In genomic region chr17:15517776-15518175, GRCm38 (mm10) we compare ENCODE assay signal across 20 mouse cellular contexts. TPM values are rescaled to one million over a fixed set of nuclear protein-coding genes. Genes with fewer than 3 reads are reported as not detected.
A peak's percentile ranks its signal among the peaks of the same experiment; 100 is the strongest.
DNase-seq lines count a peak whose midpoint lies in the region; ATAC-seq and TF ChIP-seq lines count a peak whose summit lies in the region.
"Had no signal": no experiment of that assay in that cellular context is flagged by ENCODE, and none has a peak within 500 bp of the region (broad histone marks: within the 10 kb centered on the region; RNA-seq: fewer than 3 reads in every experiment).

No protein-coding gene starts in this region.

- H3K4me1 ChIP-seq in hindbrain, postnatal 0 days (ENCODE audit: insufficient read depth, low read length) = no peaks in the 10 kb centered on the region
- no peaks in the 10 kb centered on the region for H3K4me1 ChIP-seq in hindbrain, embryonic 13.5 days (replicated peaks)
- H3K4me1 ChIP-seq in midbrain, postnatal 0 days (ENCODE audit: insufficient read depth, low read length) = no peaks in the 10 kb centered on the region
- H3K4me1 ChIP-seq in midbrain, embryonic 13.5 days (replicated peaks) = no peaks in the 10 kb centered on the region
- no peaks in the 10 kb centered on the region for H3K4me1 ChIP-seq in liver, embryonic 16.5 days (ENCODE audit: control insufficient read depth, low read depth, low read length)
- H3K4me1 ChIP-seq: embryonic facial prominence, embryonic 12.5 days; forebrain, embryonic 15.5 days; heart, embryonic 13.5 days; midbrain, embryonic 12.5 days; neural tube, embryonic 15.5 days; stomach, embryonic 15.5 days had no signal

- peaks cover 62% of the 10 kb centered on the region for H3K36me3 ChIP-seq in hindbrain, postnatal 0 days (ENCODE audit: insufficient read depth, low read length)
- peaks cover 93% of the 10 kb centered on the region for H3K36me3 ChIP-seq in hindbrain, embryonic 13.5 days
- H3K36me3 ChIP-seq in midbrain, postnatal 0 days (ENCODE audit: insufficient read depth, low read length) = peaks cover 70% of the 10 kb centered on the region
- H3K36me3 ChIP-seq in midbrain, embryonic 13.5 days = peaks cover 88% of the 10 kb centered on the region
- peaks cover 42% of the 10 kb centered on the region for H3K36me3 ChIP-seq in liver, embryonic 16.5 days (ENCODE audit: control insufficient read depth, insufficient read depth)

- WGBS in hindbrain, postnatal 0 days = 76% methylated on average over 5 of the region's 5 CpGs
- 79% methylated on average over 5 of the region's 5 CpGs for WGBS in hindbrain, embryonic 13.5 days
- WGBS in midbrain, postnatal 0 days = 72% methylated on average over 5 of the region's 5 CpGs
- 77% methylated on average over 5 of the region's 5 CpGs for WGBS in midbrain, embryonic 13.5 days
- WGBS in liver, embryonic 16.5 days (ENCODE audit: insufficient replicate concordance) = 44% methylated on average over 5 of the region's 5 CpGs

- no peak overlapping the region for H3K27ac ChIP-seq in hindbrain, postnatal 0 days
- no peak overlapping the region for H3K27ac ChIP-seq in hindbrain, embryonic 13.5 days
- no peak overlapping the region for H3K27ac ChIP-seq in midbrain, postnatal 0 days (ENCODE audit: low read depth, low read length)
- H3K27ac ChIP-seq in midbrain, embryonic 13.5 days = no peak overlapping the region
- H3K27ac ChIP-seq in liver, embryonic 16.5 days (ENCODE audit: low read length) = no peak overlapping the region
- H3K27ac ChIP-seq: embryonic facial prominence, embryonic 12.5 days; forebrain, embryonic 15.5 days; heart, embryonic 13.5 days; midbrain, embryonic 12.5 days; neural tube, embryonic 15.5 days; stomach, embryonic 15.5 days had no signal

- H3K4me3 ChIP-seq in hindbrain, postnatal 0 days (ENCODE audit: low read length) = no peak overlapping the region
- no peak overlapping the region for H3K4me3 ChIP-seq in hindbrain, embryonic 13.5 days
- H3K4me3 ChIP-seq in midbrain, postnatal 0 days (ENCODE audit: low read depth, low read length) = no peak overlapping the region
- H3K4me3 ChIP-seq in midbrain, embryonic 13.5 days (replicated peaks) = no peak overlapping the region
- H3K4me3 ChIP-seq in liver, embryonic 16.5 days (ENCODE audit: low read depth, low read length) = no peak overlapping the region
- H3K4me3 ChIP-seq: embryonic facial prominence, embryonic 12.5 days; erythroblast, embryonic 14.5 days; forebrain, embryonic 15.5 days; heart, embryonic 13.5 days; midbrain, embryonic 12.5 days; neural tube, embryonic 15.5 days; stomach, embryonic 15.5 days had no signal

- H3K9ac ChIP-seq in hindbrain, postnatal 0 days (replicated peaks; ENCODE audit: low read length) = no peak overlapping the region
- no peak overlapping the region for H3K9ac ChIP-seq in hindbrain, embryonic 13.5 days
- H3K9ac ChIP-seq in midbrain, postnatal 0 days (replicated peaks; ENCODE audit: low read length, poor library complexity, severe bottlenecking) = no peak overlapping the region
- H3K9ac ChIP-seq in midbrain, embryonic 13.5 days (replicated peaks) = no peak overlapping the region
- H3K9ac ChIP-seq in liver, embryonic 16.5 days (ENCODE audit: low read depth, low read length) = no peak overlapping the region
- H3K9ac ChIP-seq: embryonic facial prominence, embryonic 12.5 days; forebrain, embryonic 15.5 days; heart, embryonic 13.5 days; midbrain, embryonic 12.5 days; neural tube, embryonic 15.5 days; stomach, embryonic 15.5 days had no signal

- no peak for DNase-seq in hindbrain, postnatal 0 days (ENCODE audit: low spot score)
- no peak for DNase-seq in midbrain, postnatal 0 days (ENCODE audit: low spot score)
- no peak for DNase-seq in thymus, adult 18-20 months
- no peak for DNase-seq in ovary, adult 18-20 months (ENCODE audit: low spot score)
- DNase-seq: adrenal gland, adult 8-10 months; cerebellum, adult 8-10 months; kidney, postnatal 4 days; lung, adult 18-20 months; lung, postnatal 36 days; right cerebral cortex, postnatal 25 days had no signal

- no peaks in the 10 kb centered on the region for H3K9me3 ChIP-seq in hindbrain, postnatal 0 days (ENCODE audit: low read length)
- no peaks in the 10 kb centered on the region for H3K9me3 ChIP-seq in hindbrain, embryonic 13.5 days
- H3K9me3 ChIP-seq in midbrain, postnatal 0 days (ENCODE audit: low read length) = no peaks in the 10 kb centered on the region
- no peaks in the 10 kb centered on the region for H3K9me3 ChIP-seq in midbrain, embryonic 13.5 days
- H3K9me3 ChIP-seq in liver, embryonic 16.5 days (replicated peaks; ENCODE audit: control insufficient read depth, low read length) = no peaks in the 10 kb centered on the region
- H3K9me3 ChIP-seq: embryonic facial prominence, embryonic 12.5 days; forebrain, embryonic 15.5 days; heart, embryonic 13.5 days; midbrain, embryonic 12.5 days; neural tube, embryonic 15.5 days; stomach, embryonic 15.5 days had no signal

- 0 out of 2 replicates have a peak, but pooled peaks have one; percentile 43 for ATAC-seq in hindbrain, postnatal 0 days
- no peak for ATAC-seq in hindbrain, embryonic 13.5 days (ENCODE audit: low FRiP score)
- ATAC-seq in midbrain, postnatal 0 days (ENCODE audit: low FRiP score) = peak; percentile 23; the same call in 1 of the 2 replicates
- ATAC-seq in midbrain, embryonic 13.5 days = no peak
- ATAC-seq in liver, embryonic 16.5 days (ENCODE audit: low read depth) = 0 out of 2 replicates have a peak, but pooled peaks have one; percentile 11
- ATAC-seq: forebrain, embryonic 15.5 days had no signal

- no peaks in the 10 kb centered on the region for H3K27me3 ChIP-seq in hindbrain, postnatal 0 days (ENCODE audit: insufficient read depth, low read length)
- no peaks in the 10 kb centered on the region for H3K27me3 ChIP-seq in hindbrain, embryonic 13.5 days
- no peaks in the 10 kb centered on the region for H3K27me3 ChIP-seq in midbrain, postnatal 0 days (ENCODE audit: insufficient read depth, low read length)
- no peaks in the 10 kb centered on the region for H3K27me3 ChIP-seq in midbrain, embryonic 13.5 days
- no peaks in the 10 kb centered on the region for H3K27me3 ChIP-seq in liver, embryonic 16.5 days (ENCODE audit: control insufficient read depth, insufficient read depth, low read depth, low read length)
- H3K27me3 ChIP-seq: embryonic facial prominence, embryonic 12.5 days; forebrain, embryonic 15.5 days; heart, embryonic 13.5 days; midbrain, embryonic 12.5 days; neural tube, embryonic 15.5 days; stomach, embryonic 15.5 days had no signal

- H3K4me2 ChIP-seq in hindbrain, postnatal 0 days (ENCODE audit: low read depth, low read length) = no peak overlapping the region
- H3K4me2 ChIP-seq in hindbrain, embryonic 13.5 days = no peak overlapping the region
- H3K4me2 ChIP-seq in midbrain, postnatal 0 days (ENCODE audit: low read depth, low read length, poor library complexity, severe bottlenecking) = no peak overlapping the region
- H3K4me2 ChIP-seq in midbrain, embryonic 13.5 days (replicated peaks) = no peak overlapping the region
- H3K4me2 ChIP-seq in liver, embryonic 16.5 days (ENCODE audit: low read depth, low read length) = no peak overlapping the region
- H3K4me2 ChIP-seq: embryonic facial prominence, embryonic 12.5 days; forebrain, embryonic 15.5 days; heart, embryonic 13.5 days; midbrain, embryonic 12.5 days; neural tube, embryonic 15.5 days; stomach, embryonic 15.5 days had no signal

- TF ChIP-seq CTCF in hindbrain, postnatal 0 days (IDR thresholded peaks at IDR 0.05; ENCODE audit: low read depth) = 0 out of 2 replicates have a peak, but pooled peaks have one; percentile 8
- TF ChIP-seq CTCF in midbrain, postnatal 0 days (IDR thresholded peaks at IDR 0.05) = peak; percentile 23; the same call in 1 of the 2 replicates

RNA-seq across cellular contexts. Expression of gene Pdcd2, which starts 9.3 kb away (rescaled TPM):
- 51.5 and 68.4 TPM in 2 replicates for total RNA-seq in hindbrain, postnatal 0 days (2014; rRNA removed)
- polyA plus RNA-seq in hindbrain, postnatal 0 days (2015; fragmentation: Nextera tagmentation; extraction: Ambion mirVana) = 48.7 and 49.2 TPM in 2 replicates
- 70.9 and 76.3 TPM in 2 replicates for polyA plus RNA-seq in hindbrain, embryonic 13.5 days (2015; fragmentation: Nextera tagmentation; extraction: Ambion mirVana)
- 48.9 and 53.6 TPM in 2 replicates for total RNA-seq in midbrain, postnatal 0 days (2014; rRNA removed)
- 48.1 and 49.9 TPM in 2 replicates for polyA plus RNA-seq in midbrain, postnatal 0 days (2015; fragmentation: Nextera tagmentation; extraction: Ambion mirVana)
- 67.4 and 72.2 TPM in 2 replicates for polyA plus RNA-seq in midbrain, embryonic 13.5 days (2015; fragmentation: Nextera tagmentation; extraction: Ambion mirVana)
- 16.3 and 22.7 TPM in 2 replicates for polyA plus RNA-seq in liver, embryonic 16.5 days (2015; fragmentation: Nextera tagmentation; extraction: Ambion mirVana)

RNA-seq across cellular contexts. Expression of gene Tbp, which starts 18.1 kb away (rescaled TPM):
- 56.3 and 57.4 TPM in 2 replicates for total RNA-seq in hindbrain, postnatal 0 days (2014; rRNA removed)
- 40.6 and 42.8 TPM in 2 replicates for polyA plus RNA-seq in hindbrain, postnatal 0 days (2015; fragmentation: Nextera tagmentation; extraction: Ambion mirVana)
- polyA plus RNA-seq in hindbrain, embryonic 13.5 days (2015; fragmentation: Nextera tagmentation; extraction: Ambion mirVana) = 57.3 and 62.7 TPM in 2 replicates
- 43.5 and 50.4 TPM in 2 replicates for total RNA-seq in midbrain, postnatal 0 days (2014; rRNA removed)
- 43.2 and 47.9 TPM in 2 replicates for polyA plus RNA-seq in midbrain, postnatal 0 days (2015; fragmentation: Nextera tagmentation; extraction: Ambion mirVana)
- 70.6 and 74.9 TPM in 2 replicates for polyA plus RNA-seq in midbrain, embryonic 13.5 days (2015; fragmentation: Nextera tagmentation; extraction: Ambion mirVana)
- polyA plus RNA-seq in liver, embryonic 16.5 days (2015; fragmentation: Nextera tagmentation; extraction: Ambion mirVana) = 17.1 and 17.3 TPM in 2 replicates

RNA-seq across cellular contexts. Expression of gene Psmb1, which starts 18.2 kb away (rescaled TPM):
- total RNA-seq in hindbrain, postnatal 0 days (2014; rRNA removed) = 91.8 and 101 TPM in 2 replicates
- 273 TPM in 2 replicates for polyA plus RNA-seq in hindbrain, postnatal 0 days (2015; fragmentation: Nextera tagmentation; extraction: Ambion mirVana)
- 264 and 265 TPM in 2 replicates for polyA plus RNA-seq in hindbrain, embryonic 13.5 days (2015; fragmentation: Nextera tagmentation; extraction: Ambion mirVana)
- total RNA-seq in midbrain, postnatal 0 days (2014; rRNA removed) = 93.1 and 130 TPM in 2 replicates
- polyA plus RNA-seq in midbrain, postnatal 0 days (2015; fragmentation: Nextera tagmentation; extraction: Ambion mirVana) = 253 and 257 TPM in 2 replicates
- polyA plus RNA-seq in midbrain, embryonic 13.5 days (2015; fragmentation: Nextera tagmentation; extraction: Ambion mirVana) = 265 and 267 TPM in 2 replicates
- polyA plus RNA-seq in liver, embryonic 16.5 days (2015; fragmentation: Nextera tagmentation; extraction: Ambion mirVana) = 108 and 120 TPM in 2 replicates

RNA-seq across cellular contexts. Expression of gene Prdm9, which starts 46.4 kb away (rescaled TPM):
- 0.94 and 1.2 TPM in 2 replicates for total RNA-seq in hindbrain, postnatal 0 days (2014; rRNA removed)
- 0.76 and 1.2 TPM in 2 replicates for polyA plus RNA-seq in hindbrain, postnatal 0 days (2015; fragmentation: Nextera tagmentation; extraction: Ambion mirVana)
- polyA plus RNA-seq in hindbrain, embryonic 13.5 days (2015; fragmentation: Nextera tagmentation; extraction: Ambion mirVana) = 2.6 and 3.3 TPM in 2 replicates
- total RNA-seq in midbrain, postnatal 0 days (2014; rRNA removed) = 0.22 and 0.94 TPM in 2 replicates
- polyA plus RNA-seq in midbrain, postnatal 0 days (2015; fragmentation: Nextera tagmentation; extraction: Ambion mirVana) = 0.97 and 1.1 TPM in 2 replicates
- 3.0 and 3.6 TPM in 2 replicates for polyA plus RNA-seq in midbrain, embryonic 13.5 days (2015; fragmentation: Nextera tagmentation; extraction: Ambion mirVana)
- 0.43 and 0.74 TPM in 2 replicates for polyA plus RNA-seq in liver, embryonic 16.5 days (2015; fragmentation: Nextera tagmentation; extraction: Ambion mirVana)
- polyA plus RNA-seq: erythroblast, embryonic 14.5 days had no signal

Comparison
In these comparisons a context has a peak if more than half of its experiments do, and no peak if none do; other contexts are left out.
1. ATAC-seq: peak in hindbrain, postnatal 0 days (single experiment), midbrain, postnatal 0 days (single experiment) and liver, embryonic 16.5 days (single experiment); none in hindbrain, embryonic 13.5 days (single experiment) and midbrain, embryonic 13.5 days (single experiment).